In genomic region chr1:139340178-139340859, GRCm38 (mm10) we compare ENCODE assay signal across 9 mouse cellular contexts. TPM values are rescaled to one million over a fixed set of nuclear protein-coding genes. Genes with fewer than 3 reads are reported as not detected.
DNase-seq lines count a peak whose midpoint lies in the region; ATAC-seq lines count a peak whose summit lies in the region.
"Had no signal": no experiment of that assay in that cellular context is flagged by ENCODE, and none has a peak within 500 bp of the region (broad histone marks: within the 10 kb centered on the region; RNA-seq: fewer than 3 reads in every experiment).

No protein-coding gene starts in this region.

- peak; percentile 19 to 34 for DNase-seq in left cerebral cortex, postnatal 14 days (ENCODE audit: low spot score in 2 of 2)
- DNase-seq in left cerebral cortex, postnatal 4 days: no peak
- DNase-seq in brain, adult 2 months (ENCODE audit: low read depth, low spot score): peak; percentile 73
- no peak for DNase-seq in right cerebral cortex, adult 2 months (ENCODE audit: low spot score in 2 of 2)
- DNase-seq in heart, adult 11 months: no peak

- H3K4me2 ChIP-seq in hindbrain, embryonic 13.5 days: no peak overlapping the region
- no peak overlapping the region for H3K4me2 ChIP-seq in neural tube, embryonic 15.5 days

- peak; percentile 68; the same call in 1 of the 2 replicates for ATAC-seq in hindbrain, embryonic 13.5 days (ENCODE audit: low FRiP score)
- ATAC-seq in neural tube, embryonic 15.5 days (ENCODE audit: low FRiP score): peak; percentile 81
- no peak for ATAC-seq in activated CD4-positive, CD25-positive, alpha-beta regulatory T cell, adult 4 months

- H3K36me3 ChIP-seq in hindbrain, embryonic 13.5 days: no peaks in the 10 kb centered on the region
- H3K36me3 ChIP-seq in neural tube, embryonic 15.5 days: no peaks in the 10 kb centered on the region

- no peak overlapping the region for H3K4me3 ChIP-seq in hindbrain, embryonic 13.5 days
- no peak overlapping the region for H3K4me3 ChIP-seq in neural tube, embryonic 15.5 days (replicated peaks)

- H3K27me3 ChIP-seq in hindbrain, embryonic 13.5 days: no peaks in the 10 kb centered on the region
- H3K27me3 ChIP-seq in neural tube, embryonic 15.5 days (replicated peaks): no peaks in the 10 kb centered on the region

- no peak overlapping the region for H3K27ac ChIP-seq in hindbrain, embryonic 13.5 days
- no peak overlapping the region for H3K27ac ChIP-seq in neural tube, embryonic 15.5 days (replicated peaks)

- no peak overlapping the region for H3K9ac ChIP-seq in hindbrain, embryonic 13.5 days
- H3K9ac ChIP-seq in neural tube, embryonic 15.5 days (replicated peaks): no peak overlapping the region

- H3K4me1 ChIP-seq in hindbrain, embryonic 13.5 days (replicated peaks): no peaks in the 10 kb centered on the region
- H3K4me1 ChIP-seq in neural tube, embryonic 15.5 days: no peaks in the 10 kb centered on the region

- intact Hi-C loops in left cerebral cortex, postnatal 14 days (cut with DNase I): no loop called here
- intact Hi-C loops in left cerebral cortex, postnatal 4 days (cut with DNase I): loop anchor here (2.0 kb wide), 1 partner anchor 502 kb away; no protein-coding TSS in a partner anchor

- WGBS in hindbrain, embryonic 13.5 days: 7% methylated on average over 1 of the region's 2 CpGs
- WGBS in neural tube, embryonic 15.5 days: 0% methylated on average over 1 of the region's 2 CpGs

- H3K9me3 ChIP-seq in hindbrain, embryonic 13.5 days: no peaks in the 10 kb centered on the region
- no peaks in the 10 kb centered on the region for H3K9me3 ChIP-seq in neural tube, embryonic 15.5 days (replicated peaks)

RNA-seq across cellular contexts. Expression of gene Crb1, which starts 36.6 kb away (rescaled TPM):
- under 1 TPM; 0.68 to 0.97 TPM for total RNA-seq in left cerebral cortex, postnatal 14 days (2021)
- 1 to 10 TPM in 1 of 2 experiments, under 1 TPM in 1; 0.96 to 1.4 TPM for total RNA-seq in left cerebral cortex, postnatal 4 days (2021)
- 1.7 and 2.7 TPM in 2 replicates for polyA plus RNA-seq in hindbrain, embryonic 13.5 days (2015; fragmentation: Nextera tagmentation; extraction: Ambion mirVana)
- 0.66 and 0.95 TPM in 2 replicates for polyA plus RNA-seq in neural tube, embryonic 15.5 days (2015; fragmentation: Nextera tagmentation; extraction: Ambion mirVana)
- not detected for polyA plus RNA-seq in activated CD4-positive, CD25-positive, alpha-beta regulatory T cell, adult 4 months (2017; shearing (Covaris generic))
- polyA plus RNA-seq: spleen, adult 2 months had no signal

Comparison
In these comparisons a context has a peak if more than half of its experiments do, and no peak if none do; other contexts are left out.
1. DNase-seq: peak in left cerebral cortex, postnatal 14 days (2 of 2) and brain, adult 2 months (single experiment); none in left cerebral cortex, postnatal 4 days (single experiment), right cerebral cortex, adult 2 months (0 of 2) and heart, adult 11 months (single experiment).